ENCODE assay signal across 26 mouse cellular contexts in the genomic region with DNA sequence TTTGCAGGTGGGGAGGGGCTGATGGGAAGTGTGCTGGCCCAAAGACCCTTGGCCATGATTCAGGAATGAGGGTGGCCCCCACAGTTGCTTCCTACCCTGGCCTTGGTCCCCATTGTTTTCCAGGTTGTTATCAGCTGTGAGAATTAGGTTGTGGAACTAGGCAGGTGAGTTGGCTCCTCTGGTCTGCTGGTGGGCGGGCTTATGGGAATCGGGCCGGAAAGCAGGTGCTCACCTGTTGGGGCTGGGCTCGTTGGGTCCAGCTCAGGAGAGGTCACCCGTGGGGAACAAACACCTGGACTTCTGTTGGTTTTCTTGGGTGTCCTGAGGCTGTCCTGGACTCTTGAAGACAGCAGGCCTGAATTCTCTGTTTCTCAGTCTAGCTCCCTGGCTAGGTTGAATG. TPM values are rescaled to one million over a fixed set of nuclear protein-coding genes. Genes with fewer than 3 reads are reported as not detected.
DNase-seq lines count a peak whose midpoint lies in the region; ATAC-seq and TF ChIP-seq lines count a peak whose summit lies in the region.
"Had no signal": no experiment of that assay in that cellular context is flagged by ENCODE, and none has a peak within 500 bp of the region (broad histone marks: within the 10 kb centered on the region; RNA-seq: fewer than 3 reads in every experiment).

No protein-coding gene starts in this region.

- no peak overlapping the region for H3K4me3 ChIP-seq in liver, embryonic 12.5 days
- H3K4me3 ChIP-seq in liver, embryonic 11.5 days (ENCODE audit: low read depth, low read length), result no peak overlapping the region
- no peak overlapping the region for H3K4me3 ChIP-seq in intestine, embryonic 15.5 days (replicated peaks)
- no peak overlapping the region for H3K4me3 ChIP-seq in intestine, postnatal 0 days (ENCODE audit: low read depth, low read length)
- no peak overlapping the region for H3K4me3 ChIP-seq in stomach, embryonic 16.5 days (replicated peaks; ENCODE audit: low read length)
- no peak overlapping the region for H3K4me3 ChIP-seq in kidney, embryonic 15.5 days (replicated peaks)
- H3K4me3 ChIP-seq: embryonic facial prominence, embryonic 12.5 days; embryonic facial prominence, embryonic 15.5 days; heart, embryonic 10.5 days; hindbrain, embryonic 12.5 days; hindbrain, embryonic 15.5 days had no signal

- WGBS in liver, embryonic 12.5 days (ENCODE audit: insufficient replicate concordance), result 84% methylated on average over 5 of the region's 5 CpGs
- 80% methylated on average over 5 of the region's 5 CpGs for WGBS in liver, embryonic 11.5 days
- 75% methylated on average over 5 of the region's 5 CpGs for WGBS in intestine, embryonic 15.5 days
- WGBS in intestine, postnatal 0 days, result 38% methylated on average over 5 of the region's 5 CpGs
- 55% methylated on average over 5 of the region's 5 CpGs for WGBS in stomach, embryonic 16.5 days
- 87% methylated on average over 5 of the region's 5 CpGs for WGBS in kidney, embryonic 15.5 days

- H3K9me3 ChIP-seq in liver, embryonic 12.5 days (replicated peaks), result no peaks in the 10 kb centered on the region
- H3K9me3 ChIP-seq in liver, embryonic 11.5 days (ENCODE audit: control insufficient read depth, low read length), result no peaks in the 10 kb centered on the region
- H3K9me3 ChIP-seq in intestine, embryonic 15.5 days, result no peaks in the 10 kb centered on the region
- no peaks in the 10 kb centered on the region for H3K9me3 ChIP-seq in intestine, postnatal 0 days (ENCODE audit: control insufficient read depth)
- H3K9me3 ChIP-seq in stomach, embryonic 16.5 days (replicated peaks; ENCODE audit: control insufficient read depth, low read length), result no peaks in the 10 kb centered on the region
- no peaks in the 10 kb centered on the region for H3K9me3 ChIP-seq in kidney, embryonic 15.5 days (replicated peaks)
- H3K9me3 ChIP-seq: embryonic facial prominence, embryonic 12.5 days; embryonic facial prominence, embryonic 15.5 days; G1E; heart, embryonic 10.5 days; hindbrain, embryonic 12.5 days; hindbrain, embryonic 15.5 days had no signal

- H3K4me2 ChIP-seq in liver, embryonic 12.5 days, result no peak overlapping the region
- H3K4me2 ChIP-seq in liver, embryonic 11.5 days, result no peak overlapping the region
- H3K4me2 ChIP-seq in intestine, embryonic 15.5 days (replicated peaks), result no peak overlapping the region; the same call in 1 of the 2 replicates
- no peak overlapping the region for H3K4me2 ChIP-seq in intestine, postnatal 0 days (replicated peaks; ENCODE audit: low read depth)
- no peak overlapping the region for H3K4me2 ChIP-seq in stomach, embryonic 16.5 days (ENCODE audit: low read depth, low read length)
- H3K4me2 ChIP-seq in kidney, embryonic 15.5 days, result no peak overlapping the region
- H3K4me2 ChIP-seq: embryonic facial prominence, embryonic 12.5 days; embryonic facial prominence, embryonic 15.5 days; hindbrain, embryonic 12.5 days; hindbrain, embryonic 15.5 days had no signal

- ATAC-seq in liver, embryonic 12.5 days, result no peak
- no peak for ATAC-seq in liver, embryonic 11.5 days (replicated peaks; ENCODE audit: low FRiP score)
- peak; percentile 29; the same call in 1 of the 2 replicates for ATAC-seq in intestine, embryonic 15.5 days
- no peak for ATAC-seq in intestine, postnatal 0 days
- ATAC-seq in stomach, embryonic 16.5 days (ENCODE audit: insufficient read depth, low FRiP score), result 0 out of 2 replicates have a peak, but pooled peaks have one; percentile 33
- no peak for ATAC-seq in kidney, embryonic 15.5 days (replicated peaks; ENCODE audit: low FRiP score)
- ATAC-seq: forebrain, embryonic 14.5 days; forebrain, postnatal 0 days; Patski had no signal

- H3K36me3 ChIP-seq in liver, embryonic 12.5 days, result 0 out of 2 replicates have a peak, but pooled peaks cover 5% of the 10 kb centered on the region
- peaks cover 2% of the 10 kb centered on the region; the same call in 1 of the 2 replicates for H3K36me3 ChIP-seq in liver, embryonic 11.5 days (ENCODE audit: control insufficient read depth, insufficient read depth, low read length)
- H3K36me3 ChIP-seq in intestine, embryonic 15.5 days, result no peaks in the 10 kb centered on the region
- H3K36me3 ChIP-seq in intestine, postnatal 0 days (ENCODE audit: control insufficient read depth, insufficient read depth), result no peaks in the 10 kb centered on the region
- H3K36me3 ChIP-seq in stomach, embryonic 16.5 days (ENCODE audit: control insufficient read depth, insufficient read depth, low read length), result no peaks in the 10 kb centered on the region
- no peaks in the 10 kb centered on the region for H3K36me3 ChIP-seq in kidney, embryonic 15.5 days
- H3K36me3 ChIP-seq: embryonic facial prominence, embryonic 12.5 days; embryonic facial prominence, embryonic 15.5 days; heart, embryonic 10.5 days; hindbrain, embryonic 12.5 days; hindbrain, embryonic 15.5 days had no signal

- no peak for TF ChIP-seq CTCF in intestine, postnatal 0 days (IDR thresholded peaks at IDR 0.05; ENCODE audit: low read depth)

- no peaks in the 10 kb centered on the region for H3K27me3 ChIP-seq in liver, embryonic 12.5 days (replicated peaks)
- no peaks in the 10 kb centered on the region for H3K27me3 ChIP-seq in liver, embryonic 11.5 days (replicated peaks; ENCODE audit: control insufficient read depth, insufficient read depth, low read length)
- H3K27me3 ChIP-seq in intestine, embryonic 15.5 days (replicated peaks), result no peaks in the 10 kb centered on the region
- H3K27me3 ChIP-seq in intestine, postnatal 0 days (replicated peaks; ENCODE audit: control insufficient read depth, insufficient read depth, low read length), result no peaks in the 10 kb centered on the region
- H3K27me3 ChIP-seq in stomach, embryonic 16.5 days (ENCODE audit: control insufficient read depth, insufficient read depth, low read length), result no peaks in the 10 kb centered on the region
- no peaks in the 10 kb centered on the region for H3K27me3 ChIP-seq in kidney, embryonic 15.5 days
- H3K27me3 ChIP-seq: CH12.LX; embryonic facial prominence, embryonic 12.5 days; embryonic facial prominence, embryonic 15.5 days; hindbrain, embryonic 12.5 days; hindbrain, embryonic 15.5 days; Patski had no signal

- H3K27ac ChIP-seq in liver, embryonic 12.5 days, result no peak overlapping the region
- no peak overlapping the region for H3K27ac ChIP-seq in liver, embryonic 11.5 days (ENCODE audit: low read depth, low read length)
- 0 out of 2 replicates have a peak overlapping the region, but pooled peaks have one; percentile 20 for H3K27ac ChIP-seq in intestine, embryonic 15.5 days
- H3K27ac ChIP-seq in intestine, postnatal 0 days (ENCODE audit: low read depth, low read length), result 0 out of 2 replicates have a peak overlapping the region, but pooled peaks have one; percentile 41
- peak overlapping the region; percentile 55; the same call in 1 of the 2 replicates for H3K27ac ChIP-seq in stomach, embryonic 16.5 days (ENCODE audit: low read length)
- no peak overlapping the region for H3K27ac ChIP-seq in kidney, embryonic 15.5 days
- H3K27ac ChIP-seq: embryonic facial prominence, embryonic 12.5 days; embryonic facial prominence, embryonic 15.5 days; heart, embryonic 10.5 days; hindbrain, embryonic 12.5 days; hindbrain, embryonic 15.5 days had no signal

- no peak for DNase-seq in liver, embryonic 11.5 days (ENCODE audit: low spot score)
- DNase-seq in thymus, postnatal 4 days, result no peak
- DNase-seq: adrenal gland, postnatal 10 days; adrenal gland, postnatal 36 days; B cell, adult 2 months; cerebellum, adult 11 months; cerebellum, adult 2 months; cerebellum, adult 9-11 months; cerebellum, postnatal 25 days; forebrain, postnatal 0 days; gastrocnemius, postnatal 25 days; heart, adult 18-20 months had no signal

- H3K4me1 ChIP-seq in liver, embryonic 12.5 days, result peaks cover 82% of the 10 kb centered on the region
- peaks cover 59% of the 10 kb centered on the region for H3K4me1 ChIP-seq in liver, embryonic 11.5 days (replicated peaks; ENCODE audit: control insufficient read depth, insufficient read depth, low read length)
- peaks cover 48% of the 10 kb centered on the region for H3K4me1 ChIP-seq in intestine, embryonic 15.5 days (replicated peaks)
- peaks cover 23% of the 10 kb centered on the region for H3K4me1 ChIP-seq in intestine, postnatal 0 days (replicated peaks; ENCODE audit: control insufficient read depth, insufficient read depth, low read length)
- H3K4me1 ChIP-seq in stomach, embryonic 16.5 days (ENCODE audit: control insufficient read depth, insufficient read depth, low read length), result peaks cover 49% of the 10 kb centered on the region
- peaks cover 55% of the 10 kb centered on the region for H3K4me1 ChIP-seq in kidney, embryonic 15.5 days

- H3K9ac ChIP-seq in liver, embryonic 12.5 days, result peak overlapping the region; percentile 5; the same call in 1 of the 2 replicates
- H3K9ac ChIP-seq in liver, embryonic 11.5 days (ENCODE audit: low read depth, low read length), result no peak overlapping the region
- H3K9ac ChIP-seq in intestine, embryonic 15.5 days, result no peak overlapping the region
- no peak overlapping the region for H3K9ac ChIP-seq in intestine, postnatal 0 days (ENCODE audit: low read depth, low read length)
- H3K9ac ChIP-seq in stomach, embryonic 16.5 days (ENCODE audit: low read length), result no peak overlapping the region
- H3K9ac ChIP-seq in kidney, embryonic 15.5 days, result no peak overlapping the region
- H3K9ac ChIP-seq: embryonic facial prominence, embryonic 12.5 days; embryonic facial prominence, embryonic 15.5 days; forebrain, postnatal 0 days; hindbrain, embryonic 12.5 days; hindbrain, embryonic 15.5 days had no signal

RNA-seq across cellular contexts. Expression of a gene that starts 8.2 kb away (rescaled TPM):
- polyA plus RNA-seq in liver, embryonic 12.5 days (2016; fragmentation: Nextera tagmentation; extraction: Ambion mirVana), result 18.7 and 21.6 TPM in 2 replicates
- 14.3 and 17.1 TPM in 2 replicates for polyA plus RNA-seq in liver, embryonic 11.5 days (2014; fragmentation: Nextera tagmentation; extraction: Ambion mirVana)
- polyA plus RNA-seq in intestine, embryonic 15.5 days (2015; fragmentation: Nextera tagmentation; extraction: Ambion mirVana), result 25.4 and 29.2 TPM in 2 replicates
- 47.1 and 48.9 TPM in 2 replicates for polyA plus RNA-seq in intestine, postnatal 0 days (2015; fragmentation: Nextera tagmentation; extraction: Ambion mirVana)
- 13.7 and 14.2 TPM in 2 replicates for polyA plus RNA-seq in stomach, embryonic 16.5 days (2015; fragmentation: Nextera tagmentation; extraction: Ambion mirVana)
- 20.5 and 21.8 TPM in 2 replicates for polyA plus RNA-seq in kidney, embryonic 15.5 days (2015; fragmentation: Nextera tagmentation; extraction: Ambion mirVana)

Comparison
In these comparisons a context has a peak if more than half of its experiments do, and no peak if none do; other contexts are left out.
1. ATAC-seq: peak in intestine, embryonic 15.5 days (single experiment) and stomach, embryonic 16.5 days (single experiment); none in liver, embryonic 12.5 days (single experiment), liver, embryonic 11.5 days (single experiment), intestine, postnatal 0 days (single experiment) and kidney, embryonic 15.5 days (single experiment).
2. H3K27ac ChIP-seq: peak in intestine, embryonic 15.5 days (single experiment), intestine, postnatal 0 days (single experiment) and stomach, embryonic 16.5 days (single experiment); none in liver, embryonic 12.5 days (single experiment), liver, embryonic 11.5 days (single experiment) and kidney, embryonic 15.5 days (single experiment).